Mouse (Mus musculus) retina, postnatal 1 day (tissue): ENCODE results near the gene Zbed6.
A peak's percentile ranks its signal among the peaks of the same experiment; 100 is the strongest.
"Not testable (repeated sequence)": the region's sequence is repeated elsewhere in the genome, so short reads cannot be mapped to it uniquely, and the experiment has no call there.

Experiments used
- DNase-seq: peaks from one replicate; pipeline ENCODE4 v3.0.0-alpha.2; 2012

Zbed6 gene

DNA sequence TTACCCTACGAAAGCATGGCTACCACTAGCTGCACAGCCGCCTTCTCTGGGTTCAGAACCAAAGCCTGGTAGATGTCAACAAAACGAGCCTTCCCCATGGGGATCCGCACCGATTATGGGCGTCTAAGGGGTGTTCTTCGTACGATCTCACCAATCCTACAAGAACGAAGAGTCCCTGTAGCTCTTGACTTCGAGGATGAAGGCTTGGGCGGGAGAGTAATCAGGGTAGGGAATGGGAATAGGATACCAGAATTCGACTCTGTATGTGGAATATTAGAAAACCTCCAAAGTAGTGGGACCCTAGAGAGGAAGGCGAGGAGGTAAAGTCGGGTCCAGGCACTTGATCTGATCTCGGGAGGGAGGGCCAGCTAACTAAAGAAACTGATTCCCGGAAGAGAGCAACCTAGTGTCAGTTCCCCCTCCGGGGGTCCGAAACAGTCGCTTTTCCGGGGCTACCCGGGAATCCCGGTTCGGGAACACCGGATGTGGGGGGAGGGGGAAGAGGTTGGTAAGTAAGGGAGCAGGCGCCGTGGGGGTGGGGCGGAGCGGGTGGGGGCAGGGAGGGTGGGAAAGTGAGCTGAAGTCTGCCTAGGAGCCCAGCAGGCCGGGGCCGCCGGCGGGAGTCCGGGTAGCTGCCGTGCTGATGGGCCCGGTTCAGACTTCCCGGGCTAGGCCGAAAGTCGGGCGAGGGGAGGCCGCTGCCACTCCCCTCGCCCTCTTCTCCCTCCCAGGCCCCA lies at the start of gene Zbed6:
TSS of gene Zbed6 (minus strand) at position 420 of the 737 bp plus-strand sequence.
- peak; percentile 80 for DNase-seq

DNA sequence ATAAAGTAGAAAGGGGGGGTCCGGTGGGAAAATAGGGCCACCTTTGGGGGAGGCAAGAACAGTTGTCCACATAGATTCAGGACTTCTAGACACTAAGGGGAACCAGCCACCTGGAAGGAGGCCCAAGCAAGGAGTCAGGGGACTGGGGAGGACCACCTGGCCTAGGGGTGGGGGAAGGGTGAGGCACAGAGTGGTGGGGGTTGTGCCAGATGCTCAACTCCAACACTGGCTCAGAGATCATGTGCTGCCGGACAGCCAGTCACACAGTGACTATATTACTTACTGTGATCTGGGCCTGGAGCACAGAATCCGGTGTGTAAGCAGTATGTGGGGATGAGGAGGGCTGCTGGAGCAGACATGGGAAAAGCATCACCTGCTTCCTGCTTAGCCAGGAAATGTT lies 48.6 kb upstream of the Zbed6 start:
- peak; percentile 23 for DNase-seq

GRCm38 (mm10) chr1:133701824-133702223 lies 41.1 kb upstream of the Zbed6 start:
- not testable (repeated sequence) for DNase-seq

DNA sequence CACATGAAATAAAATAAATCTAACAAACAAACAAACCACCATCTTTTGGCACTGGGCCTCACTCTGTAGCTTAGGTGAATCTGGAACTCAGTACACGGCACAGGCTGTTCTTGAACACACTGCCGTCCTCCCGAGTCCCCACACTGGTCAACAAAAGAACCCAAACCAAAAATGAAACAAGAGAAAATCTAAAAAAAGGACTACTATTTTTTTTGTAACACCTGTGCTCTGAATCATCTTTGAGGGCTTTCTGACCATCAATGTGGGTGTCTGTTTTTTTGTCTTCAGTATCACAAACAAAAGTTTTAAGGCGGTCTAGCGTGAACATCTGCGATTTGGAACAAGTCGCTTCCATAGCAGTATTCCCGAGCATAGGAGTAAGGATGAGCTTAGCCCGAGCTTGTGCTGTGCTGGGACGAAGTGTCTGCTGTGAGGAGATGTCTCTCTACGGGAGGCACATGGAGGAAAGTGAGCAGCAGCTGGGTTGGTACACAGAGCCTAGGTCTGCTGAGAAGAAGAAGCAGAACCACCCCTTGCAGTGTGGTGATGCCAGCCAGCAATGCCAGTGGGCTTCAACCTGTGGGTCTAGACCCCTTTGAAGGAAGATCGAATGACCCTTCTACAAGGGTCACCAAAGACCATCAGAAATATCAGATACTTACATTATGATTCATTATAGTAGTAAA lies 37.4 kb upstream of the Zbed6 start:
- no peak for DNase-seq

- DNase-seq: peak; percentile 66
These were observed 35.2 kb upstream of the Zbed6 start for GRCm38 (mm10) chr1:133695901-133696300.

- no peak for DNase-seq
These were observed 34.2 kb upstream of the Zbed6 start for GRCm38 (mm10) chr1:133694876-133695275.

DNA sequence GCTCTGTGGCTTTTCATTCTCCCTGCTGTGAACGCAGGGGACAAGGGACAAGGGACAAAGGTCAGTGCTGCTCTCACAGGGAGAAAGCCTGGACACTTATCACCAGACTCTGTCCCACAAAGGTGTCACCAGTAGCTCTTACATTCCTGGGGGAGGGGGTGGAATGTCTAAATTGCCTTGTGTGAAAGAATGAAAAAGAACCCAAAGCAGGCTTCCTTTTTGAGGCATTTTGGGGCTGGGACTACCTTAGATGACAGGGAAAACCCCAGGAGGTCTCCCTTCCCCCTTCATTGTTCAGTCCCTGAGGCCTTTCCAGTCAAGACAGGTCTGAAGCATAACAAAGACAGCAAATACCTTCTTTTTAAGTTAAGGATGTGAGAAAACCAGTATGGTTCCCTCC lies 33.6 kb upstream of the Zbed6 start:
- no peak for DNase-seq

DNA sequence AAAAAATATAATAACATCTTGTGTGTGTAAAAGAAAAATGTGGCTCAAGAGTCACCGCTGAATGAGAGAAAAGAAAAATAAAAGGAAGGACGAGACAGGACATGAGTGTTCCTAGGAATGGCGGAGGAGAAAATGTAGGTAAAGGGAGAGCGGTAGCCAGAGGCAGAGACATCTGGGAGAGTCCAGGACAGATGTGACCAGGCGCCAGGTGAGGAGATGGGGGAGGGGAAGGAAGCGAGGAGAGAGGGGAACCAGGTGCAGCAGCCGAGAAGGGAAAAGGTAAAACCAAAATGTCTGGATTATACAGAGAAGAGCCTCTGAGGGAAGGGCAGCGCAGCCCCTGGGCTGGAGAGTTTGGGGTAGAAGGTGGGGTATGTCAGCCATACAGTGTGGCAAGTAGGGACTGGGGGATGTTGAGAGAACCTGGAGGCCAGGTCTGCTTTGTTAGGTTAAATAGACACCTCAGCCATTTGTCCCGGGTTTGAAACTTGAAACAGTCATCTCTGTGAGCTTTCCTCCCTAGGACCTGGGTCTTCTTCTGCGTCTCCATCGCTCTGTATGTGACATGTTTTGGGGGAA lies 32.9 kb upstream of the Zbed6 start:
- DNase-seq: no peak

DNA sequence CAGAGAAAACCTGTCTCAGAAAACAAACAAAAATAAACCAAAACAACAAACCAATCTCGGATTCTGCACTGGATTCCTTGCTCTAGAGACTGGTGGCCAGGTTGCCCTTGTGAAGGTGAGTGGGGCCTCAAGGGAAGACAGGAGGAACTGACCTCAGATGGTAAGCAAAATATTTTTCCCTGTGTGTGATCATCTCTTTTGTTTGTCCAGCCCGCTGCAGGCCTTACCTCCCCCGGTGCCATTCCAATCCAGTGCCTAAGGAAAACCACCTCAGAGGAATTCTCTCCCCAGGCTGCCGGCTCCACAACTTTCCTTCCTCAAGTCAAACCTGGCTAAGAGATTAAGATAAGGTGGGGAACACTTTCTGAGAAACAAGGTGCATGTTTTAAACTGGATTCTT lies 31.5 kb upstream of the Zbed6 start:
- DNase-seq: no peak

DNA sequence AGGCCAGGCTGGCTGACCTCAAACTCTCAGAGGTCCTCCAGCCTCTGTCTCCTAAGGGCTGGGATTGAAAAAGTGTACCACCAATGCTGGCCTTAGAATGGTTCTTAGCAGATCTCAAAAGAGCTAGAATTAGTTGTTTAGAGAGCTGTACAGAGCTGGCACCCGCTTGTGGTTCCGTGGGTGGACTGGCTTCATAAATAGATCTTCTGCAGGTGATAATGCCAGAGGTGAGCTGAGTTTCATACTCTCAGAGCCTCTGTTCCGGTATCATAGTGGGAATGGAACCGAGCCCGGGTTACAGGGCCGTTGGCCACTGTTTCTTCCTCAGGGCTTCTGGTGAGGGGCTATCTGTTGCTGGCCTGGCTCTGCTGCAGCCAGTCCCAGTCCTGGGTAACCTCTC lies 30.4 kb upstream of the Zbed6 start:
- no peak for DNase-seq

- no peak for DNase-seq
These were observed 29.2 kb upstream of the Zbed6 start, which contains the start of gene Lax1 for GRCm38 (mm10) chr1:133689897-133690296. Lax1 (minus strand) TSS chr1:133690108.

DNA sequence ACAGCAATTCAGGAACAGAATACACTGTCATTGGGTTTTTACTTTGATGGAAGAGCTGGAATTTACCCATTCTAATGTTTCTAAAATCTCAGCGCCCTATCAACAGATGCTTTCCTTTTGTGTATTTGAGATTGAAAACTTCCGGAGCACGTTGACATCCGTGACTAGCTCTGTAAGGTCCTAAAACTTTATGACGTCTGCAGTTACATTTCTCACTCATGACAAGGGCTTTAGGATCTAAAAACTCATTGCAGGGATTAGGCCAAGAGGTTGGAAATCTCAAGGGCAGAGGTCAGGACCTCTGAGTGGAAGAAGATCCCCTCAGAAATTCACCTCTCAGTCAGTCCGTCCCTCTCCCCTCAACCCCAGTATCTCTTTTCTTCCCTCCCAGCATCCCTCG lies 27.6 kb upstream of the Zbed6 start:
- DNase-seq: no peak

DNA sequence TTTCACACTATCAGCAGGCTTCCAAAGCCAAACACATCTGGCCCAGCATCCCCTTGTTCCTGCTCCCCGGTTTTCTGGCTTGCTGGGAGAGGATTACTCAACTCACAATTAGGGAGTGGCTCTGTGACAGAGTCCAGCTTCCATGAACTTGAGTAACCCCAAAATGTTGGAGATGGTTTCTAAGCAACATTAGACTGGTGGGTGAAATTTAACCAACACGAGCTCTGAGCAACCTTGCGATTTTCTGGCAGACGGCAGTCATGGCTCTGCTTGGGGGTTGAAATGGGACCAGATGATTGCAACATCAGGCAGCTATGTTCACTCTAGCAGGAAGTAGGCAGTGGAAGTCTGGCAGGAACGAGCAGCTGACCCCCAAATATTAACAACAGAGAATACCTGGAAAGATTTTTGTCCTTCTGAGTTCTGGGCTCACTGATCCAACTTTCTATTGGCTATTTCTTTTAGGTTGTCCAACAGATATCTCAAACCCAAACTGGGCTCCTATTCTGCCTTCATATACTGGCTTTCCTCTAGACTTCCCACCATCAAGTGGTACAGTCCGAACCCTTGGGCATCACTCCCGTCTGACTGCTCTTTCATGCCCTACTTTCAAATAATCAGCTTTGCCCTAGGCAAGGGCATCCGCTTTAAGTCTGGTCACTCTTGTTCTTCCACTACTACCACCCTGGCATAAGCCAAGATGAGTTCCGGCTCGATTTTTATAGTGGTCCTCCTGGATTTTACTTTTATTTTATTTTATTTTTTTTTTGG lies 25.2 kb upstream of the Zbed6 start:
- DNase-seq: peak; percentile 66

- DNase-seq: no peak
These were observed 11.1 kb upstream of the Zbed6 start for GRCm38 (mm10) chr1:133671801-133672200.

- DNase-seq: no peak
These were observed 10.6 kb upstream of the Zbed6 start for GRCm38 (mm10) chr1:133671266-133671665.

- DNase-seq: no peak
These were observed 10.1 kb upstream of the Zbed6 start for GRCm38 (mm10) chr1:133670776-133671175.

DNA sequence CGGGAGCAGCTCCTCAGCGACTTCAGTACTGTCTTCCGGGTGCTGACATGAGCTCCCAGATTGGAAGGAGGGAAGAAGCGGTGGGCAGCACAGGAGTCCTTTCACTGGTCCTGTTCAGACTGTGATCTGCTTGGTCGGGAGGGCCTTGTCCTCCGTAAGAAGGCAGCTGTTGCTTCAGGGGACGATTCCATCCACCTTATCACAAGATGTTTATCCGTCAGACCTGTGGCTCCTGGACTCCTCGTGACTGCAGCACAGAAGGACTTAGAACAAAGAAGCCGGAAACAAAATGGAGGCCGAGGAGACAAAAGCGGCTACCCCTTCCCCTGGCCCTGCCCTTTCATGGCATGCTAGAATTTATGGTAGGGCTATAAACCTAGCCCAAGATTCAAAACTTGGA lies 9.5 kb upstream of the Zbed6 start:
- no peak for DNase-seq

DNA sequence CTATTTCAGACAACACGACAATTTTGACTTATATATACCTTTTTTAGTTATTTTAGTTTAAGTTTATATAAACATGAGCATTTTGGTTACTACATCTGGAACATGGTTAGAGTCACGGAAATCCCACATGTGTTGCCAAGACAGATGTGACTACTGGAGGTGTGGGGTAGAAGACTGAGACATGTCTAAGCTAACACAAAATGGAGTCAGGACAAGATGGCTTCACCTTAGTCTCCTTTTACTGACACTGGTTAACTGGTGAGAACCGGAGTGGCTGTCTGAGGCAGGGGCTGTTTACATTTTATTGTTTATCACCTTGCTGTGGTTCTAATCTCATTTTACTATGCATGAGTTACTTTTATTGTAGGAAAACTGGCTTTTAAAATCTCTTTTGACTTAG lies 7.9 kb upstream of the Zbed6 start:
- DNase-seq: no peak

- no peak for DNase-seq
These were observed 7.0 kb upstream of the Zbed6 start for GRCm38 (mm10) chr1:133667721-133668120.

DNA sequence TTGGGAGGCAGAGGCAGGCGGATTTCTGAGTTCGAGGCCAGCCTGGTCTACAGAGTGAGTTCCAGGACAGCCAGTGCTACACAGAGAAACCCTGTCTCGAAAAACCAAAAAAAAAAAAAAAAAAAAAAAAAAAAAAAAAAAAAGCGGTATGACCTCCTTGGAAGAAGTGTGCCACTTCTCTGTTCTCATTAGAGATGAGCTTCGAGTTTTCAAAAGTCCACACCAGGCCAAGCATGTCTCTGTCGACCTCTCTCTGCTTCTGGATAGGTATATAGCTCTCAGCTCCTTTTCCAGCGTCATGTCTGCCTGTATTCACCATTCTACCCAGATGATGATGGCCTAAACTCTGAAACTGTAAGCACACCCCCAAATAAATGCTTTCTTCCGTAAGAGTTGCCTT lies 5.0 kb upstream of the Zbed6 start:
- not testable (repeated sequence) for DNase-seq

GRCm38 (mm10) chr1:133664203-133664970 lies 3.7 kb upstream of the Zbed6 start:
- DNase-seq: no peak

DNA sequence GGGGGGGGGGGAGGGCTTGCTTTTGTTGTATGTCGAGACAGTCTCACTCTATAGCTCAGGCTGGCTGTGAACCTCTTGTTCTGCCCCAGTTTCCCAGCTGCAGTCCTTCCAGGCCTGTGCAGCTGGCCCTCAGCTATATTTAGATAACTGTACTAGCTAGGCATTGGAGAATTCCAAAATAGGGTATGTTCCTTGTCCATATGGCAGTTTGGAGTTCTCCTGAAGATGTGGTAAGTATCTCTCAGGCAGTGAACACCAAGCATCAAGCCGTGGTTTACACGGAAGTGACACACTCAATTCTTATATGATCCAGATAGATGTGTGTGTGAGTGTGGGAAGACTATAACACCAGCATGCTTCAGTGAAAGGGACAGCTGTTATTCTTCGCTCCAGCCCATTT lies 2.7 kb upstream of the Zbed6 start:
- no peak for DNase-seq

DNA sequence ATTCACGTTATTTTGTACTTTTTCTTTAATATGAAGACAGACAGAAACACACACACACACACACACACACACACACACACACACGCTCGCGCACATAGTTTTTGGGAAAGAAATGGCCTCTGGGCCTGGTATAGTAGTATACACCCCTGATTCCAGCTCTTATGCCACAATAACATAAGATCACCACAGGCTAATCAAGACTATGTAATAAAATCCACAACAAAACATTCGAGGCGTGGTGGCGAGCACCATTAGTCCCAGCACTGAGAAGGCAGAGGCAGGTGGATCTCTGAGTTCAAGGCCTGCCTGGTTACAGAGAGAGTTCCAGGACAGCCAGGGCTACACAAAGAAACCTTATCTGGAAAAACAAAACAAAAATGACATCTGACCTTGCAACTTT lies 2.3 kb upstream of the Zbed6 start:
- DNase-seq: no peak
